Mouse (Mus musculus) common myeloid progenitor, adult 5-6 weeks (primary cell): ENCODE results near the gene Cnn2. TPM values are rescaled to one million over a fixed set of nuclear protein-coding genes. Genes with fewer than 3 reads are reported as not detected.
"Not testable (repeated sequence)": the region's sequence is repeated elsewhere in the genome, so short reads cannot be mapped to it uniquely, and the experiment has no call there.

Source experiments
- ATAC-seq: replicated peaks from 2 replicates; pipeline ENCODE4 v1.8.0; 2016; ENCODE audit warnings: low read depth, mild to moderate bottlenecking, moderate TSS enrichment, inconsistent platforms; ENCODE audit not compliant: poor library complexity, severe bottlenecking
- total RNA-seq: library from RNA; stranded (forward); fragments of 200-1000, 187-1606 nt; gene quantifications from 2 replicates; pipeline ENCODE4 v1.2.3, GENCODE M21; 2017

Cnn2 gene
- total RNA-seq, 1 experiment from 2014 or later: 72.9 TPM

GRCm38 (mm10) chr10:80032799-80033480 is 44.6 kb downstream of the Cnn2 start:
- peak; percentile 75 for ATAC-seq

- peak; percentile 31; the same call in 1 of the 2 replicates for ATAC-seq
These were observed 45.4 kb downstream of the Cnn2 start for GRCm38 (mm10) chr10:80033511-80034391.

GRCm38 (mm10) chr10:80035148-80035547 is 46.8 kb downstream of the Cnn2 start:
- ATAC-seq: no peak

GRCm38 (mm10) chr10:80035686-80036085 is 47.3 kb downstream of the Cnn2 start:
- no peak for ATAC-seq

- no peak for ATAC-seq
These were observed 48.4 kb downstream of the Cnn2 start for GRCm38 (mm10) chr10:80036832-80037231.

GRCm38 (mm10) chr10:80039559-80039979 is 51.2 kb downstream of the Cnn2 start, which contains the start of gene Polr2e:
Gene Polr2e, minus strand, starts transcription at chr10:80039795.
- ATAC-seq: peak; percentile 93

GRCm38 (mm10) chr10:80041409-80042060 is 53.2 kb downstream of the Cnn2 start:
- not testable (repeated sequence) for ATAC-seq

GRCm38 (mm10) chr10:80044087-80044486 is 55.7 kb downstream of the Cnn2 start:
- no peak for ATAC-seq

GRCm38 (mm10) chr10:80045364-80045763 is 57.0 kb downstream of the Cnn2 start:
- not testable (repeated sequence) for ATAC-seq

Other genes starting within 250 kb of the Cnn2 start
- 10.3 and 16.1 TPM in 2 replicates for gene Polrmt, start 242.0 kb upstream of the Cnn2 start, total RNA-seq
- gene Fgf22, start 233.5 kb upstream of the Cnn2 start, total RNA-seq: not detected in 2 replicates
- gene Rnf126, start 221.6 kb upstream of the Cnn2 start, total RNA-seq: 12.9 and 21.0 TPM in 2 replicates
- gene Fstl3, start 211.3 kb upstream of the Cnn2 start, total RNA-seq: 0.19 and 0.50 TPM in 2 replicates
- gene Prss57, start 197.6 kb upstream of the Cnn2 start, total RNA-seq: 9.4 and 16.3 TPM in 2 replicates
- 21.8 and 24.8 TPM in 2 replicates for gene Palm, start 195.0 kb upstream of the Cnn2 start, total RNA-seq
- not detected in 2 replicates for gene Misp, start 167.6 kb upstream of the Cnn2 start, total RNA-seq
- gene Ptbp1, start 134.2 kb upstream of the Cnn2 start, total RNA-seq: 210 and 221 TPM in 2 replicates
- gene Prtn3, start 114.1 kb upstream of the Cnn2 start, total RNA-seq: 131 and 159 TPM in 2 replicates
- 40.8 and 46.6 TPM in 2 replicates for gene Plppr3, start 114.0 kb upstream of the Cnn2 start, total RNA-seq
- 61.2 and 92.1 TPM in 2 replicates for gene Elane, start 102.3 kb upstream of the Cnn2 start, total RNA-seq
- gene Cfd, start 97.7 kb upstream of the Cnn2 start, total RNA-seq: not detected in 2 replicates
- 17.3 and 19.3 TPM in 2 replicates for gene Med16, start 79.7 kb upstream of the Cnn2 start, total RNA-seq
- 7.0 and 11.2 TPM in 2 replicates for gene Gm26602, start 77.7 kb upstream of the Cnn2 start, total RNA-seq
- gene Kiss1r, start 71.6 kb upstream of the Cnn2 start, total RNA-seq: 0.73 TPM in 1 of 2 replicates, not detected in the other
- gene R3hdm4, start 67.4 kb upstream of the Cnn2 start, total RNA-seq: 38.4 and 50.7 TPM in 2 replicates
- gene Arid3a, start 61.5 kb upstream of the Cnn2 start, total RNA-seq: 11.5 and 16.0 TPM in 2 replicates
- 26.5 and 27.2 TPM in 2 replicates for gene Wdr18, start 28.4 kb upstream of the Cnn2 start, total RNA-seq
- not detected in 2 replicates for gene Grin3b, start 17.9 kb upstream of the Cnn2 start, total RNA-seq
- gene Tmem259, start 4.3 kb upstream of the Cnn2 start, total RNA-seq: 44.8 and 56.7 TPM in 2 replicates
- gene Abca7, start 7.9 kb downstream of the Cnn2 start, total RNA-seq: 10.7 and 15.5 TPM in 2 replicates
- 85.6 and 106 TPM in 2 replicates for gene Arhgap45, start 28.1 kb downstream of the Cnn2 start, total RNA-seq
- 145 and 146 TPM in 2 replicates for gene Polr2e, start 51.2 kb downstream of the Cnn2 start, total RNA-seq
- 451 and 481 TPM in 2 replicates for gene Gpx4, start 58.6 kb downstream of the Cnn2 start, total RNA-seq
- gene Sbno2, start 117.0 kb downstream of the Cnn2 start, total RNA-seq: 16.2 and 22.3 TPM in 2 replicates
- gene Stk11, start 127.2 kb downstream of the Cnn2 start, total RNA-seq: 102 and 139 TPM in 2 replicates
- 52.3 and 60.0 TPM in 2 replicates for gene Atp5d, start 150.0 kb downstream of the Cnn2 start, total RNA-seq
- 0.41 and 0.73 TPM in 2 replicates for gene Cbarp, start 152.3 kb downstream of the Cnn2 start, total RNA-seq
- 15.8 and 18.4 TPM in 2 replicates for gene Midn, start 159.7 kb downstream of the Cnn2 start, total RNA-seq
- 60.0 and 65.6 TPM in 2 replicates for gene Cirbp, start 177.4 kb downstream of the Cnn2 start, total RNA-seq
- gene 1600002K03Rik, start 184.4 kb downstream of the Cnn2 start, total RNA-seq: 7.8 and 15.6 TPM in 2 replicates
- gene Efna2, start 190.9 kb downstream of the Cnn2 start, total RNA-seq: not detected in 2 replicates
- 38.9 and 41.9 TPM in 2 replicates for gene Mum1, start 237.8 kb downstream of the Cnn2 start, total RNA-seq